Mouse (Mus musculus) adrenal gland, adult 18-20 months (tissue): ENCODE data around the gene Samd14. TPM values are rescaled to one million over a fixed set of nuclear protein-coding genes. Genes with fewer than 3 reads are reported as not detected.

Source experiments
- DNase-seq, 2 experiments: peaks; one replicate each; pipeline ENCODE4 v3.0.0; 2021 to 2022; ENCODE audit warnings: low spot score in 2 of 2
- total RNA-seq, 2 experiments: library from RNA; stranded (reverse); gene quantifications; 1 replicate in 1 of 2; 2 replicates in 1 of 2; pipeline ENCODE4 v1.2.3; 2021

Gene Samd14
- total RNA-seq, 2 experiments from 2014 or later = 3.7 TPM

DNA sequence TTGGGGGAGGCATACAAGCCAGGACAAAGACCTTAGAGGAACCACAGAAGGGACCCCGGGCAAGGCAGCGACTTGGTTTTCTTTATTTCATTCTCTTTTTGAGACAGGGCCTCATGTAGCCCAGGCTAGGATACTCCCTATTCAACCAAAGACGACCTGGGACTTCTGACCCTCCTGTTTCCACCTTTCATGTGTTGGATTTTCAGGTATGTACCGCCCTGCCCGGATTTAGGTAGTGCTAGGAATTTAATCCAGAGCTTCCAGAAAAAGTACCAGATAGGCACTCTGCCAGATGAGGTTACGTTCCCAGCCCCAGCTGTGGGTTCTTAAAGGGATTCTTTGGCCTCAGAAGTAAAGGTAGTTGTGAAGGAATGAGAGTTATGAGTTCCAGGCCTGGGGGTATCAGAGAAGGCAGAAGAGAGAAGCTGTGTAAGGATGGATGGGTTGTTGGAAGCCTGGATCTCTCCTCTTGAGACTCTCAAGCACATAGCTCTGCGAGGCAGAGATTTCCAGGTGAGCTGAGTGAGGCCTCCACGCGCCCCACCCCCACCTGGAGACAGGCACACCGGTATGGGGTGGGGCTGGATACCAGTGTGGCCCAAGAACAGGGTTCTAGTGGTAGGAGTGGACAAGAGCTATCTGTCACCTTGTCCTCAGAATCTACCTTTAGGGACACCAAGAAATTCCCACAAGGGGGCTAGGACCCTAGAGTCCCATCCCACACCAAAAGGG, 59.7 kb downstream of the Samd14 start:
- no peak for DNase-seq

DNA sequence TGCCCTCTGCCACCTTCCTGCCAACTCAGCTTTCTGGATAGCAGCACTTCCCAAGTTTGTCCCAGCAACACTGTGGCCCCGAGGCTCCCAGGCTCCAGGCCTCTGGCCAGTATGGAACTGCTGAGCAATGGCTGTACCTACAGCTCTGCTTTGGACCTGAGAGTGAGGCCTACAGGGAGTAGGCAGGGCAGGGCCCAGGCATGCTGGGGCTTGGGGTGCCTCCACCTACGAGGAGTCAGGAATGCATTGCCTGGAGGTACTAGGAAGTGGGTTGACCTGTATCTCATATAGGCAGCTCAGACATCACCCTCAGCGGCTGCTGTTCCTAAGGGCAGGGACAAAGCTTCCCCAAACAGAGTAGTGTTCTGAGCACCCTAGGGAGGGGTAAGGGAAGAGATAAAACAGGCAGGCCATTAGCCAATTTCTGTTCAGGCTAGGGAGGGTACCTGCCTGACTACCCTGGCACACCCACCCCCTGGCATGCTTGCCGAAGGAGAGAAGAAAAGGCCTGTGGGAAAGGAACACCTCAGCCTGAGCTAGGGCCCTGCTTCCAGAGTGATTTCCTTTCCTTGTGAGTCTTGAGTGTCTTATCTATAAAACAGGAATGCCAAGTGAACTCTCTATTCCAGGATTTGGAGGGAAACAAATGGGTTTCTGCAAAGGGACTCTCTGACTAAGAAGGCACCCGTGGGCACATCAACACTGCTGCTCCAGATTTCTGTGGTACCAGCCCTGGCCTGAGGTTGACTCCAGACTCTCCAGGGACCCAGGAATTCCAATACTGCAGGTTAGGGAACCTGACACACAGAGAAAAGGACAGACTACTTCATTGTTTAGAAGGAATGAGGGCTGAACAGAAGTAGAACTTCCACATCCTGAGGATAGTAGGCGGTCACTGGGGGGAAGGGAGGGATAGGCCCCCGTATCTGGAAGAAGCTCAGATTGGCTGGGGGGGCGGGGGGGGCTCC, 60.7 kb downstream of the Samd14 start:
- no peak for DNase-seq

DNA sequence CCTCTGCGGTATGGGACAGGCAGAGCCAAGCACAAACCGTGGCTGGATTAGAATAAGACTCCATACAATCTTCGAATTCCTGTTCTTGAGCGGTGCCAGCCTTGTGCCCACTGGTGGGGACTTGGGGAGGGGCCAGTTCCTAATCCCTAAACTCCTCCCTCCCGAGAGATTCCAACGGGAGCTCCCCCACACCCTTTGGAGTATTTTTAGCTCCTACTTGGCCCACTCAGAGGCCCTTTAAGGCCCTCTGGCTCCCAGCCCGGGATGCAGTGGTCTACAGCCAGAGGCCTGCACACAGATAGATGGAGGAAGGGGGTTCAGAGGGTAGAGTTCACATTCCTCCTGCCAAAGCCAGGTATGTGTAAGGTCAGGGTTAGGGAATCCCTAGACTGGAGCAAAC, 61.6 kb downstream of the Samd14 start:
- no peak for DNase-seq

DNA sequence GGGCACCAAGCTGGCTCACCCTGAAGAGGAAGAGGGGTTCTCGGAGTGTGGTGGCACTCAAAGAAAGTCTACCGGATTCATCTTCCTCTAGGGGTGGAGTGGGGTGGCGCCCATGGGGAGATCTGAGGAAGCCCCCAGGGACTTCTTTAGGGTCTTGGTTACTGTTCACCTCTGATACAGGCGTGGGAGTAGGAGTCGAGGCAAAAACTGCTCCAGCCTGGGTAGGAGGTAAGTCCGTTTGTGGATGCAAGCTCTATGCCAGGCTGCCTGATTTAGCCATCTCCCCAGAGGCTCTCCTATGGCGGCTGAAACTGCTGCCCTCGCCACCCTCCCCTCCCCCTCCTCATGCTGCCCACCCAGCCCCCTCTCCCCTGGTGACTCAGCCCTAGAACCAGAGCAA, 62.5 kb downstream of the Samd14 start:
- no peak for DNase-seq

DNA sequence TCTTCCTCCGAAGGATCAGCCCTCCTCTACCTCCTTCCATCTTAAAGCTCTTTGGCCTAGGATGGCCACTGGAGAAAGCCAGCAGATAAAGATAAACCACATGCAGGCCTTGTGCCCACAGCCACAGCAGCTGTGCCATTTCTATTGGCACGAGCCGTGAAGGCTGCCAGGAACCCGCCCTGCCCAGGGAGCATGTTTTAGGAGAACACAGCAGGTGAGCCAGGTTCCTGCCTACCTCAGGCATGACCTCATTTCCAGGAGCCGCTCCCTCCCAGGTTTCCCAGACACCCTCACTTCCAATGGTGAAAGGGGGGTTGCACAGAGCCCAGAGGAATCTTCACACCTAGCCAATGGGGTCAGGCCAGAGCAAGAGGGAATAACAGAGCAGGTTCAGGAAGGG, 63.1 kb downstream of the Samd14 start:
- no peak for DNase-seq

DNA sequence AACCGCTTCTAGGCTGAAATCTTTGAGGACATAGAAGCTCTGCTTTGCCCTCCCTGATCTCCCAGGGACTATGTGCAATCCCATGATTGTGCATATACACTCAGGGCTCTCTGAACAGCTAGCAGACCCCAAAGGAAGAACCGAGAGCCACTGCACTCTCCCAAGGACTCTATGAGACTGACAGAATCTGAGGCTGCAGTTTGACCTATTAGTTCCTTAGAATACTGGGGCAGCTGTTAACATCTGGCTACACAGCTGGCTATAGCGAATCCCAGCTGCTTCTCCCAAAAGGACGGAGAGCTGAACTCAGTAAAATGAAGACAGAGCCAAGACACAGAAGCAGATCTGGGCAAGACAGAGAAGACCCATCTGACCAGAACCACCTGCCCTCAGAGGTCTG, 64.2 kb downstream of the Samd14 start:
- DNase-seq = no peak

DNA sequence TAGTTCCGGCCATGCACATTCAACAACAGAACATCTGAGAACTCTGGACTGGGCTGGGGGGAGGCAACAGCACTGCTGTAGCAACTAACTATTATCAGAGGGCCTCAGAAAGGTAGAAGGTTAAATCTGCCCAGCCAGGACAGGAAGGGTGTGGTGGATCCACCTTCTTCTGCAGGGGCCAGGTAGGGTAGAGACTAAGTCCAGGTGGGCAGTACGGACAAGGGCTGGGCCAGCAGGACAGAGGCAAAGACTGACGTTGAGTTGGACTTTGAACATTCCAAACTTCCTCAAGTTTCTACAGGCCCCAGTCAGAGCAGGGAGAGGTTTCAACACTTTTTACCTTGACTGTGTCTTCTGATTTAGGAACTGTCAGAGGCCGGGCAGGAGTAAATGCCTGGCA, 65.0 kb downstream of the Samd14 start:
- DNase-seq = no peak

DNA sequence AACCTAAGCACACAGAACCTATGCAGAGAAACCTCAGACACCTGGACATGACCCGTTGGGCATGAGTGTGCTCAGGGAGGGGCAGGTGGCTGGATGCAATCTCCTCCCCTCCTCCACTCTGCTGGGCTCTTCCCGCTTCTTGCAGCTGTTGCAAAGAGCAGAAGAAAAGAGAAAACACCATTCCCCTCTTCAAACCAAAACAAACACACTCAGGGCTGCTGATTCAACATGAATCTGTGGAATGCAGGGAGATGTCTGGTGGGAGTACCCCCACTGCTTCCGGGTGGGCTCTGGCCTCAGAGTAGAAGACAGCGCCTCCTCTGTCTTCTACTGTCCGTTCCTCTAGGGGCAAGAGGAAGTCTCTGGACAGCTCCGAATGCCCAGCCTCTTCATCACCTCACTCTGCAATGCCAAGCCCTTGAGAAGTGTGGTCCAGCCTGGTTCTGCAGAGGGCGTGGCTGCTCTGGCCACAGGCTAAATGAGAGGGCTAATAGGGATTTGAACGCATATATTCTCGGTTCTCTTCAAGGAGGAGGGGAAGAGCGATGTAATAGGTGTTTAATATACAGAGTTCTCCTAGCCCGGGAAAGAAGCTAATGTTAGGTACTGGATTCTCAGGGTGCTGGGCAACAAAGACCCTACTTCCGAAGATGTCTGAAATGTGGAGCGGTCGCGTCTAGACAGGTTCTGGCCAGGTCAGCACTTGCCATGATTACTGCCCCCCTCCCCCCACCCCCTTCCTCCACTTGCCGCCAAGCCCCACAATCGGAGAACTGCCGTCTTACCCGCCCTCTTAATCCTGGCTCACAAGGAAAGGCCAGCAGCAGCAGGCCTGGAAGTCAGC, 65.7 kb downstream of the Samd14 start:
- DNase-seq = no peak

Other genes starting within 250 kb of the Samd14 start
- gene Tmem92, start 227.2 kb upstream of the Samd14 start, total RNA-seq = not detected
- 10 to 100 TPM; 20.4 to 40.2 TPM for gene Col1a1, start 73.7 kb upstream of the Samd14 start, total RNA-seq
- not detected for gene Hils1, start 42.3 kb upstream of the Samd14 start, total RNA-seq
- gene Sgca, start 33.6 kb upstream of the Samd14 start, total RNA-seq = under 1 TPM in 1 of 2 experiments, not detected in 1; 0.80 TPM
- gene Ppp1r9b, start 18.8 kb upstream of the Samd14 start, total RNA-seq = 100 to 1,000 TPM; 107 to 115 TPM
- gene Pdk2, start 31.5 kb downstream of the Samd14 start, total RNA-seq = 100 to 1,000 TPM in 1 of 2 experiments, 10 to 100 TPM in 1; 84.1 to 111 TPM
- gene Itga3, start 66.9 kb downstream of the Samd14 start, total RNA-seq = 10 to 100 TPM; 33.9 to 44.6 TPM
- gene Dlx3, start 110.2 kb downstream of the Samd14 start, total RNA-seq = not detected
- gene Dlx4, start 136.4 kb downstream of the Samd14 start, total RNA-seq = not detected